ENCODE assay signal across 25 mouse cellular contexts in genomic region chr12:82264083-82264851, GRCm38 (mm10).
DNase-seq lines count a peak whose midpoint lies in the region; ATAC-seq lines count a peak whose summit lies in the region.
"Had no signal": no experiment of that assay in that cellular context is flagged by ENCODE, and none has a peak within 500 bp of the region (broad histone marks: within the 10 kb centered on the region; RNA-seq: fewer than 3 reads in every experiment).

No protein-coding gene starts in this region.

- 93% methylated on average over 5 of the region's 5 CpGs for WGBS in forebrain, embryonic 12.5 days

- H3K27me3 ChIP-seq in forebrain, embryonic 12.5 days: no peaks in the 10 kb centered on the region
- H3K27me3 ChIP-seq: heart, embryonic 13.5 days; liver, embryonic 13.5 days; lung, embryonic 15.5 days; midbrain, embryonic 15.5 days; neural tube, embryonic 13.5 days had no signal

- H3K4me3 ChIP-seq in forebrain, embryonic 12.5 days (replicated peaks): no peak overlapping the region
- H3K4me3 ChIP-seq: heart, adult 2 months; heart, embryonic 13.5 days; liver, embryonic 13.5 days; lung, embryonic 15.5 days; midbrain, embryonic 15.5 days; neural tube, embryonic 13.5 days had no signal

- no peak for DNase-seq in frontal cortex, adult 2 months (ENCODE audit: extremely low spot score in 1 of 2, low spot score in 1 of 2)
- peak; percentile 22 for DNase-seq in ES-CJ7 (ENCODE audit: low read depth, low spot score)
- peak; percentile 69 for DNase-seq in thymus, postnatal 14 days
- no peak for DNase-seq in embryo, embryonic 10 days (ENCODE audit: low spot score)
- no peak for DNase-seq in left cerebral cortex, adult 11 months (ENCODE audit: low spot score)
- DNase-seq: adrenal gland, postnatal 36 days; cerebellum, adult 18-20 months; cerebellum, postnatal 36 days; gastrocnemius, postnatal 25 days; heart, adult 2 months; heart, postnatal 4 days; kidney, adult 18-20 months; kidney, postnatal 4 days; liver, embryonic 13.5 days; lung, postnatal 36 days had no signal

- no peaks in the 10 kb centered on the region for H3K9me3 ChIP-seq in forebrain, embryonic 12.5 days
- H3K9me3 ChIP-seq: heart, embryonic 13.5 days; liver, embryonic 13.5 days; lung, embryonic 15.5 days; midbrain, embryonic 15.5 days; neural tube, embryonic 13.5 days had no signal

- H3K36me3 ChIP-seq in forebrain, embryonic 12.5 days (replicated peaks): no peaks in the 10 kb centered on the region
- H3K36me3 ChIP-seq: heart, embryonic 13.5 days; liver, embryonic 13.5 days; lung, embryonic 15.5 days; midbrain, embryonic 15.5 days; neural tube, embryonic 13.5 days had no signal

- H3K9ac ChIP-seq in forebrain, embryonic 12.5 days: no peak overlapping the region
- H3K9ac ChIP-seq: heart, embryonic 13.5 days; hindbrain, embryonic 14.5 days; liver, embryonic 13.5 days; lung, embryonic 15.5 days; midbrain, embryonic 15.5 days; neural tube, embryonic 13.5 days had no signal

- no peak overlapping the region for H3K27ac ChIP-seq in forebrain, embryonic 12.5 days
- H3K27ac ChIP-seq: heart, adult 2 months; heart, embryonic 13.5 days; hindbrain, embryonic 14.5 days; liver, embryonic 13.5 days; lung, embryonic 15.5 days; midbrain, embryonic 15.5 days; neural tube, embryonic 13.5 days had no signal

- ATAC-seq in frontal cortex, adult (ENCODE audit: low TSS enrichment): peak; percentile 58
- peak; percentile 61 for ATAC-seq in megakaryocyte-erythroid progenitor cell, adult 5-6 weeks (replicated peaks; ENCODE audit: low FRiP score, low TSS enrichment, poor library complexity, severe bottlenecking)
- ATAC-seq in forebrain, embryonic 12.5 days (ENCODE audit: low FRiP score): no peak
- ATAC-seq: forebrain, embryonic 14.5 days; inflammation-experienced regulatory T-cells, adult 6 months; midbrain, embryonic 15.5 days had no signal

- no peaks in the 10 kb centered on the region for H3K4me1 ChIP-seq in forebrain, embryonic 12.5 days
- H3K4me1 ChIP-seq: midbrain, embryonic 15.5 days; neural tube, embryonic 13.5 days had no signal

- no peak overlapping the region for H3K4me2 ChIP-seq in forebrain, embryonic 12.5 days
- H3K4me2 ChIP-seq: heart, embryonic 13.5 days; hindbrain, embryonic 14.5 days; liver, embryonic 13.5 days; lung, embryonic 15.5 days; midbrain, embryonic 15.5 days; neural tube, embryonic 13.5 days had no signal

Comparison
In these comparisons a context has a peak if more than half of its experiments do, and no peak if none do; other contexts are left out.
1. DNase-seq: peak in ES-CJ7 (single experiment) and thymus, postnatal 14 days (single experiment); none in frontal cortex, adult 2 months (0 of 2), embryo, embryonic 10 days (single experiment) and left cerebral cortex, adult 11 months (single experiment).